Mouse (Mus musculus) brain, embryonic 14.5 days (tissue): ENCODE data around the gene 3110082I17Rik.

Source experiments
- CTCF ChIP-seq: fragments of 200-500 bp; IDR thresholded peaks from 2 replicates; pipeline ENCODE4 v1.5.1; 2012; ENCODE audit warnings: inconsistent platforms, mild to moderate bottlenecking, moderate library complexity, borderline replicate concordance; ENCODE audit not compliant: insufficient read depth, insufficient read length; ENCODE audit errors: extremely low read depth
- POLR2A ChIP-seq: fragments of 200-500 bp; IDR thresholded peaks from 2 replicates; pipeline ENCODE4 v1.6.1; 2012; ENCODE audit warnings: mild to moderate bottlenecking, inconsistent platforms, borderline replicate concordance; ENCODE audit not compliant: poor library complexity, insufficient read depth, insufficient read length, severe bottlenecking; ENCODE audit errors: extremely low read depth

GRCm38 (mm10) chr5:139416942-139417341 is 43.4 kb downstream of the 3110082I17Rik start:
- TF ChIP-seq CTCF = peak; percentile 49; the same call in 1 of the 2 replicates
- no peak for TF ChIP-seq POLR2A
